Mouse (Mus musculus): Measurements from ENCODE around the gene Gtf2f2. TPM values are rescaled to one million over a fixed set of nuclear protein-coding genes. Genes with fewer than 3 reads are reported as not detected.

Gene Gtf2f2
- polyA plus RNA-seq, 1 experiment from 2014 or later = 25.4 TPM

DNA sequence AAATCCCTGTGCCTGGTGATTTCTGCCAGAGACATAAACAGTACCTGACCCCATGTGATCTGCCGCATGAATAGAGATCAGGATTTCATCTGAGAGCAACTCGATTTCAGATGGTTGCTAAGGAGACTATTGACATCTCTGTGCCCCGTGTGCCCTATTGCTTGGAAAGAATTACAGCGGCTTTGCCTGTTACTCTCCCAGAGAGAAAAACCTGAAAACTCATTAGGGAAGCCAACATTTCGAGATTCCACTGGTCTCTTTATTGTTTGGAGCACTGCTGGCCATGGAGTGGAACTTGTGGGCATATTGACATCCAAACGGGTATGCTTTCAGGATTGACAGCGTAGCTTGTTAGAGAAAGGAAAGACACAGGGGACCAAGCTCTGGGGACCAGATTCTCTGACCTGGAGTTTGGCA is 22.6 kb upstream of the Gtf2f2 start:
- no peaks in the 10 kb centered on the region for H3K36me3 ChIP-seq (ENCODE audit: control insufficient read depth, insufficient read depth, low read length)
- WGBS = 61% methylated on average over 7 of the region's 7 CpGs
- no peak for ATAC-seq (ENCODE audit: insufficient number of reproducible peaks, insufficient read depth, low FRiP score, low read depth)

DNA sequence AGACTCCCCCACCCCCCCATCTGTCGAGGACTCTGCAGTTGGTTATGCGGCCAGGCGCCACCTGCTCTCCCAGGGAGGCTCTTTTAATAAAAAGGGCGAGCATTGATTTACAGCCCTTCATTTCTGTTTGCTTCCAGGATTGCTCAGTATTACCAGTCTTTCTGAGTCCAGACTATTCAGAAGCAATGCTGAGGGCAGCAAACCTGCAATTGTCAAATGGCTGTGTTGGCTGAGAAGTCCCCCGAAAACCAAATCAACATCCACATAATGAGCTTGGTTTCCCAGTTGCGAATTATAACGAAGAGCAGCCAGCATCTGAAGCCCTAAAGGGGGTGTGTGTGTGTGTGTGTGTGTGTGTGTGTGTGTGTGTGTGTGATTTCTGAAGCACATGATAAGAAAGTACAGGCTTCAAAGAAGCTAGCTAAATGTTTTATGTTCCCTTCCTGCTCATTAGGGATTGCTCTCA is 22.0 kb upstream of the Gtf2f2 start:
- WGBS = 76% methylated on average over 7 of the region's 7 CpGs

More for the DNA sequence above, 22.6 kb upstream of the Gtf2f2 start:
- Histone ChIP-seq H3K27me3 (ENCODE audit: control insufficient read depth, insufficient read depth, low read length) (no peaks in the 10 kb centered on the region), H3K9me3 (ENCODE audit: control insufficient read depth, low read length) (no peaks in the 10 kb centered on the region), H3K4me3 (ENCODE audit: control insufficient read depth in 1 of 2, insufficient read depth in 1 of 2, low read depth in 1 of 2, low read length in 2 of 2) (no peak overlapping the region), H3K4me2 (ENCODE audit: low read length) (no peak overlapping the region), H3K4me1 (ENCODE audit: control insufficient read depth in 2 of 2, insufficient read depth in 2 of 2, low read length in 2 of 2) (peaks cover 0 to 3% of the 10 kb centered on the region in 2 experiments; a peak in 1 of 4 replicates), H3K9ac (ENCODE audit: low read length) (no peak overlapping the region), H3K27ac (replicated peaks in 1 of 2; ENCODE audit: control insufficient read depth in 1 of 2, insufficient read depth in 1 of 2, low read depth in 2 of 2, low read length in 2 of 2) (no peak overlapping the region)

DNA sequence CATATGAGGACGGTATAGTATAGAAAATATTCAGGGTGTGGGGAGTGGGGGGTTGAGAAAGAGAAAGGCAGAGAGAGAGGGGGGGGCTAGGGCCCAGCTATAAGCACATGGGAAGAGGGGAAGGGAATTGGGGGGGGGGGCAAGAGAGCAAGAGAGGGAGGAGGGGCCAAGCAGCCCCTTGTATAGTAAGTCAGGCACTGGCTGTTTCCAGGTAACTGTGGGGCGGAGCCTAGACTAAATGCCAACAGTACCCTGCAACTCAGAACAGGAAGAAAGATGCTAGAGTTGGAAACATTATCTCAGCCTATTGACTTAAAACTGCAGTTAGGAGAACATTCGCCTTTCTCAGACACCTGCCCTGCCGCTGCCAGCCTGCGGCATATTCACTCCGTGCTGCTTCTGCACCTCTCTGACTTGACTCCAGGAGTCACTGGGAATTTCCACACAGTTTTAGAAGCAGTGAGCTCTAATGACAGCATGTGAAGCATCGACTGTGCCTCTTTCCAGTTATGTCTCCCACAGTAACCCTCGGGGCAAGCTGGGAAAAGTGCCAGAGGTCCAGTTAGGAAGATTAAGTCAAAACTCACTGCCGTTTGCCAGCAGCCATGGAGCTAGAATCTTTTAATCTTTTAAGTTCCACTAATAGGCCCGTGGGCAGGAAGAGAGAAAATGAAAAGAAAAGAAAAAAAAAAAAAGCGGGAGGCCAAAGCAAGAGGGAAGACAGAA is 20.6 kb upstream of the Gtf2f2 start:
- 40% methylated on average over 11 of the region's 11 CpGs for WGBS

More for the DNA sequence above, 22.0 kb upstream of the Gtf2f2 start:
- no peak overlapping the region for H3K4me2 ChIP-seq (ENCODE audit: low read length)
- H3K4me1 ChIP-seq (ENCODE audit: control insufficient read depth in 2 of 2, insufficient read depth in 2 of 2, low read length in 2 of 2) = peaks cover 0 to 3% of the 10 kb centered on the region in 2 experiments; a peak in 1 of 4 replicates
- H3K9ac ChIP-seq (ENCODE audit: low read length) = no peak overlapping the region
- H3K27ac ChIP-seq (replicated peaks in 1 of 2; ENCODE audit: control insufficient read depth in 1 of 2, insufficient read depth in 1 of 2, low read depth in 2 of 2, low read length in 2 of 2) = no peak overlapping the region
- H3K36me3 ChIP-seq (ENCODE audit: control insufficient read depth, insufficient read depth, low read length) = no peaks in the 10 kb centered on the region
- no peak overlapping the region for H3K4me3 ChIP-seq (ENCODE audit: control insufficient read depth in 1 of 2, insufficient read depth in 1 of 2, low read depth in 1 of 2, low read length in 2 of 2)
- H3K27me3 ChIP-seq (ENCODE audit: control insufficient read depth, insufficient read depth, low read length) = no peaks in the 10 kb centered on the region
- no peak for ATAC-seq (ENCODE audit: insufficient number of reproducible peaks, insufficient read depth, low FRiP score, low read depth)
- H3K9me3 ChIP-seq (ENCODE audit: control insufficient read depth, low read length) = no peaks in the 10 kb centered on the region

DNA sequence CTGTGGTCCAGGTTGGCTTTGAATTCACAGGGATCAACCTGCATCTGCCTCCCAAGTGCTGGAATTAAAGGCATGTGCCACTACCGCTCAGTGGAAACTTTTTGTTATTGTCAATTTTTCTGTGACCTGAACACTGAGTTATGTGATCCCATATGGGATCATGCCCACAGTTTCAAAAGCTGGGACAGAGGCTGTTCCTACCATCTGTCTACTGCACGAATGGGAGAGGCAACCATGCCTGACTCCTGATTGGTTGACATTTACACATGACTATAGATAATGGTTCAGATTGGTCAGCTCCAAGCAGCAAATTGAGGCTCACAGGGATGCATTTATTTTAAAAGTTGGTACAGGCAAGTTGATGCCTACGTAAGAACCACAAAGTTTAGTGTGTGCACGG is 14.0 kb upstream of the Gtf2f2 start:
- Histone ChIP-seq H3K27me3 (ENCODE audit: control insufficient read depth, insufficient read depth, low read length) (no peaks in the 10 kb centered on the region), H3K4me2 (ENCODE audit: low read length) (no peak overlapping the region), H3K36me3 (ENCODE audit: control insufficient read depth, insufficient read depth, low read length) (no peaks in the 10 kb centered on the region), H3K9ac (ENCODE audit: low read length) (no peak overlapping the region), H3K27ac (replicated peaks in 1 of 2; ENCODE audit: control insufficient read depth in 1 of 2, insufficient read depth in 1 of 2, low read depth in 2 of 2, low read length in 2 of 2) (no peak overlapping the region), H3K4me3 (ENCODE audit: control insufficient read depth in 1 of 2, insufficient read depth in 1 of 2, low read depth in 1 of 2, low read length in 2 of 2) (no peak overlapping the region), H3K4me1 (ENCODE audit: control insufficient read depth in 2 of 2, insufficient read depth in 2 of 2, low read length in 2 of 2) (no peaks in the 10 kb centered on the region), H3K9me3 (ENCODE audit: control insufficient read depth, low read length) (0 out of 2 replicates have a peak, but pooled peaks cover 2% of the 10 kb centered on the region)
- no peak for ATAC-seq (ENCODE audit: insufficient number of reproducible peaks, insufficient read depth, low FRiP score, low read depth)
- 87% methylated on average over 4 of the region's 4 CpGs for WGBS

More for the DNA sequence above, 20.6 kb upstream of the Gtf2f2 start:
- H3K27ac ChIP-seq (replicated peaks in 1 of 2; ENCODE audit: control insufficient read depth in 1 of 2, insufficient read depth in 1 of 2, low read depth in 2 of 2, low read length in 2 of 2) = no peak overlapping the region
- peaks cover 0 to 3% of the 10 kb centered on the region in 2 experiments; a peak in 1 of 4 replicates for H3K4me1 ChIP-seq (ENCODE audit: control insufficient read depth in 2 of 2, insufficient read depth in 2 of 2, low read length in 2 of 2)
- peak overlapping the region; percentile 27 for H3K4me2 ChIP-seq (ENCODE audit: low read length)
- H3K4me3 ChIP-seq (ENCODE audit: control insufficient read depth in 1 of 2, insufficient read depth in 1 of 2, low read depth in 1 of 2, low read length in 2 of 2) = no peak overlapping the region
- no peak overlapping the region for H3K9ac ChIP-seq (ENCODE audit: low read length)
- H3K36me3 ChIP-seq (ENCODE audit: control insufficient read depth, insufficient read depth, low read length) = no peaks in the 10 kb centered on the region
- H3K9me3 ChIP-seq (ENCODE audit: control insufficient read depth, low read length) = no peaks in the 10 kb centered on the region
- no peaks in the 10 kb centered on the region for H3K27me3 ChIP-seq (ENCODE audit: control insufficient read depth, insufficient read depth, low read length)
- ATAC-seq (ENCODE audit: insufficient number of reproducible peaks, insufficient read depth, low FRiP score, low read depth) = no peak

DNA sequence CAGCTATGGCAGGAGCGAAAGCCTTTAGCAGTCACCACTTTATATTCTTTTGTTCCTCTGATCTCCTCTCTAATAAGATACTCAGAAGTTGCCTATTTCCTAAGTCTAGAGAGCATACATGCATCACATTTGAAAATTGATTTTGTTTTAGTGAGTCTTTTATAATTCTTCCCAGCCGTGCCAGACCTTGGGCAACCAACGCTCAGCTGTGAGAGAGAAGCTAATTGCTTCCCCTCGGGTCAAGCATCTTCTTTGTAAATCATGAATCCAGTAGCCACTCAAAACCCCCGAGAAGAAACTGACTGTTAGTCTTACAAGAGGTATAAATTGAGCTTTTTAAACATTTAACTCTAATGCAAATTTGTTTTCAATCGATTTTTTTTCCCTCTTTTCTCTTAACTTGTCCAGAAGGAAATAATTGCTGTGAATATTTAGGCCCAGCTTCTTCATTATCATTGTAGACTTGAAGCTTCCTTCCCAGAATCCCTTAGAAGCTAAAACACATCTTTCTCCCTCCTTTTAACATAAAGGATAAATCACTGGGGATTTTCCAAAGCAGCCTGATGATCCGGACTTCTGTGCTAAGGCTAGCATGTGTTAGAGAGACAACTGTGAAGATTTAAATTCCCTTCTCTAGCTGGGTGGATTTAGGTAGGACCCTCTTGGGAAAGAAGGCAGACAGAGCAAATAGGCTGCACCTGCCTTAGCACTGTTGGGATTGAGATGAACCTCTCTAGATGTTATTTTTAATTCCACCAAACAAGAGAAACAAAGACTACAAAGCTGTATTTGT is 10.5 kb upstream of the Gtf2f2 start:
- Histone ChIP-seq H3K9ac (ENCODE audit: low read length) (no peak overlapping the region), H3K27ac (replicated peaks in 1 of 2; ENCODE audit: control insufficient read depth in 1 of 2, insufficient read depth in 1 of 2, low read depth in 2 of 2, low read length in 2 of 2) (no peak overlapping the region), H3K4me3 (ENCODE audit: control insufficient read depth in 1 of 2, insufficient read depth in 1 of 2, low read depth in 1 of 2, low read length in 2 of 2) (no peak overlapping the region), H3K9me3 (ENCODE audit: control insufficient read depth, low read length) (0 out of 2 replicates have a peak, but pooled peaks cover 10% of the 10 kb centered on the region), H3K4me1 (ENCODE audit: control insufficient read depth in 2 of 2, insufficient read depth in 2 of 2, low read length in 2 of 2) (no peaks in the 10 kb centered on the region), H3K36me3 (ENCODE audit: control insufficient read depth, insufficient read depth, low read length) (no peaks in the 10 kb centered on the region), H3K27me3 (ENCODE audit: control insufficient read depth, insufficient read depth, low read length) (no peaks in the 10 kb centered on the region), H3K4me2 (ENCODE audit: low read length) (no peak overlapping the region)
- WGBS = 72% methylated on average over 7 of the region's 7 CpGs
- no peak for ATAC-seq (ENCODE audit: insufficient number of reproducible peaks, insufficient read depth, low FRiP score, low read depth)

DNA sequence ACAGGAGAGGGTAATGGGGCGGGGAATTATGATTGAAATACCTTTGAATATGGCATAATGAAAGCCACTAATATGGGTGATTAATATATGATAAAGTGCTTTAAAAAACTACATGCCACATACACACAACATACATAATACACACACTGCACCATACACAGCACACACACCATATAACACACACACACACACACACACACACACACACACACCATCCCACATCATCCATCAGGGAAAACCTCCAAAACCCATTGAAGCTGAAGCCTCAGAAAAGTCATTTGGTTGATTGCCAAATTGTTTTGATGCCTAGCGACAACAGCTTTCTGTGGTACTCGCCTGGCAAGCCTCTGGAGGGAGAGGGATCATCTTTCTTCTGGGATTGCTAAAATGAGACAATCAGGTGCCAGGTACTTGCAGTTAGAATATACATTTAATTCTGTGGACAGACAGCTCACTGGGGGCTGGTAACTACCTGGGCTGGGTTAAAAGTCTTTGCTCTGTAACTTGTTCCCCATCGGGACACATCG is 9.7 kb upstream of the Gtf2f2 start:
- Histone ChIP-seq H3K27ac (replicated peaks in 1 of 2; ENCODE audit: control insufficient read depth in 1 of 2, insufficient read depth in 1 of 2, low read depth in 2 of 2, low read length in 2 of 2) (no peak overlapping the region), H3K4me3 (ENCODE audit: control insufficient read depth in 1 of 2, insufficient read depth in 1 of 2, low read depth in 1 of 2, low read length in 2 of 2) (no peak overlapping the region), H3K36me3 (ENCODE audit: control insufficient read depth, insufficient read depth, low read length) (no peaks in the 10 kb centered on the region), H3K9me3 (ENCODE audit: control insufficient read depth, low read length) (0 out of 2 replicates have a peak, but pooled peaks cover 10% of the 10 kb centered on the region), H3K4me1 (ENCODE audit: control insufficient read depth in 2 of 2, insufficient read depth in 2 of 2, low read length in 2 of 2) (no peaks in the 10 kb centered on the region), H3K9ac (ENCODE audit: low read length) (no peak overlapping the region), H3K4me2 (ENCODE audit: low read length) (no peak overlapping the region), H3K27me3 (ENCODE audit: control insufficient read depth, insufficient read depth, low read length) (no peaks in the 10 kb centered on the region)
- ATAC-seq (ENCODE audit: insufficient number of reproducible peaks, insufficient read depth, low FRiP score, low read depth) = no peak
- WGBS = 75% methylated on average over 5 of the region's 5 CpGs

DNA sequence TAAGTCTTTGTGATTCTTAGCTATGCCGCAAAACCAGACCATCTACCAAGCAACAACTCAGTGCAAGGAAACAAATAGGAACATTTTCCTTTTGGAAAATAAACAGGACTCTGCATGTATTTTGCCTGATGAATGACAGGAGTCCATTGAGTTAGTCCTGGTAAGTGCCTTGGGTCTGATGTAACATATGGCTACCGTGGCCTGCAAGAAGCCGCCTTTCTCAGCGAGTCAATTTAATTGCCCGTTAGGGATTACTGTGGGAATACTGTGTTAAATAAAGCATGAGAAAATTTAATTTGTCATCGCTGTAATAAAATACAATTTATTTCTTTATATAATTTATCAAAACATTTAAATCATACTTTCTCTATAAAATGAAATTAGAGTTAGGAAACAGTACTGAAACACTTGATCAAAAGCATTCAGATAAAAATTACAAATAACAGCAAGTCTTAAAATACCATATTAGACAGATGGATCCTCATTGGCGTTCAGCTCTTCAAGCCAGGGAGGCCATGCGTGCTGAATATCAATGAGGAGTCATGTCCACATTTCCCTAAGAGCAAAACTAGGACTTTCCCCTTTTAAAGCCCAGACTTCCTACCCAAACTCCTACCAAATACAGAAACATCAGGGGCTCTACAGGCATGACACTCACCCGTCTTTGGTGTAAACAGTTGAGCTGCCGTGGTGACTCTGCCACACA is 7.3 kb upstream of the Gtf2f2 start:
- no peak overlapping the region for H3K4me3 ChIP-seq (ENCODE audit: control insufficient read depth in 1 of 2, insufficient read depth in 1 of 2, low read depth in 1 of 2, low read length in 2 of 2)
- no peak overlapping the region for H3K9ac ChIP-seq (ENCODE audit: low read length)
- no peaks in the 10 kb centered on the region for H3K27me3 ChIP-seq (ENCODE audit: control insufficient read depth, insufficient read depth, low read length)
- WGBS = 83% methylated on average over 10 of the region's 10 CpGs
- no peaks in the 10 kb centered on the region for H3K36me3 ChIP-seq (ENCODE audit: control insufficient read depth, insufficient read depth, low read length)
- H3K4me1 ChIP-seq (ENCODE audit: control insufficient read depth in 2 of 2, insufficient read depth in 2 of 2, low read length in 2 of 2) = no peaks in the 10 kb centered on the region
- H3K4me2 ChIP-seq (ENCODE audit: low read length) = no peak overlapping the region
- no peak for ATAC-seq (ENCODE audit: insufficient number of reproducible peaks, insufficient read depth, low FRiP score, low read depth)
- H3K9me3 ChIP-seq (ENCODE audit: control insufficient read depth, low read length) = 0 out of 2 replicates have a peak, but pooled peaks cover 10% of the 10 kb centered on the region
- H3K27ac ChIP-seq (replicated peaks in 1 of 2; ENCODE audit: control insufficient read depth in 1 of 2, insufficient read depth in 1 of 2, low read depth in 2 of 2, low read length in 2 of 2) = no peak overlapping the region

Measured in heart, embryonic 14.5 days (tissue).